ENCODE assay signal across 16 mouse cellular contexts in genomic region chr1:125813141-125813782, GRCm38 (mm10).
"Had no signal": no experiment of that assay in that cellular context is flagged by ENCODE, and none has a peak within 500 bp of the region (broad histone marks: within the 10 kb centered on the region; RNA-seq: fewer than 3 reads in every experiment).

No protein-coding gene starts in this region.

- H3K9ac ChIP-seq: liver, embryonic 12.5 days; liver, embryonic 14.5 days; lung, embryonic 14.5 days; midbrain, embryonic 12.5 days; stomach, embryonic 15.5 days had no signal

- H3K9me3 ChIP-seq: liver, embryonic 12.5 days; midbrain, embryonic 10.5 days; midbrain, embryonic 12.5 days; stomach, embryonic 15.5 days had no signal

- H3K4me1 ChIP-seq: liver, embryonic 12.5 days; midbrain, embryonic 10.5 days; midbrain, embryonic 12.5 days; stomach, embryonic 15.5 days had no signal

- H3K4me3 ChIP-seq: liver, embryonic 12.5 days; midbrain, embryonic 10.5 days; midbrain, embryonic 12.5 days; stomach, embryonic 15.5 days had no signal

- DNase-seq: lung, adult 18-20 months; lung, postnatal 10 days; lung, postnatal 4 days; midbrain, embryonic 14.5 days; right cerebral cortex, postnatal 14 days; thymus, adult 2 months; thymus, postnatal 25 days; thymus, postnatal 4 days had no signal

- H3K27ac ChIP-seq: liver, embryonic 12.5 days; liver, embryonic 14.5 days; midbrain, embryonic 10.5 days; midbrain, embryonic 12.5 days; stomach, embryonic 15.5 days; stomach, postnatal 0 days had no signal

- ATAC-seq: liver, embryonic 12.5 days; midbrain, embryonic 16.5 days had no signal

- H3K36me3 ChIP-seq: liver, embryonic 12.5 days; midbrain, embryonic 10.5 days; midbrain, embryonic 12.5 days; stomach, embryonic 15.5 days had no signal

- H3K27me3 ChIP-seq: liver, embryonic 12.5 days; midbrain, embryonic 12.5 days; stomach, embryonic 15.5 days had no signal

- H3K4me2 ChIP-seq: liver, embryonic 12.5 days; lung, embryonic 14.5 days; midbrain, embryonic 12.5 days; stomach, embryonic 15.5 days had no signal
